Mouse (Mus musculus) lung, embryonic 14.5 days (tissue): ENCODE results near the gene Klk12. TPM values are rescaled to one million over a fixed set of nuclear protein-coding genes. Genes with fewer than 3 reads are reported as not detected.

Source experiments
- ATAC-seq: fragments of 200-750 bp; cut with Nextera tagmentation; 2 replicates; pipeline ENCODE4 v1.8.0; 2017; ENCODE audit warnings: mild to moderate bottlenecking, moderate TSS enrichment, moderate library complexity; ENCODE audit not compliant: insufficient read depth
- DNase-seq: peaks from one replicate; pipeline ENCODE4 v3.0.0-alpha.2; 2015
- H3K27ac ChIP-seq: fragments of 300-500 bp; sonication (generic); 2 replicates; pipeline ENCODE4 v1.5.1; 2014; ENCODE audit warnings: low read depth, mild to moderate bottlenecking, moderate library complexity
- H3K27me3 ChIP-seq: fragments of 300-500 bp; sonication (generic); 2 replicates; pipeline ENCODE4 v1.6.1; 2014; ENCODE audit warnings: low read length, control low read depth; ENCODE audit not compliant: insufficient read depth
- H3K36me3 ChIP-seq: fragments of 300-500 bp; sonication (generic); 2 replicates; pipeline ENCODE4 v1.6.1; 2014; ENCODE audit warnings: control low read depth; ENCODE audit not compliant: insufficient read depth
- H3K4me1 ChIP-seq: fragments of 300-500 bp; sonication (generic); 2 replicates; pipeline ENCODE4 v1.6.1; 2014; ENCODE audit warnings: antibody characterized with exemption, control low read depth; ENCODE audit not compliant: insufficient read depth
- H3K4me2 ChIP-seq: fragments of 300-500 bp; sonication (generic); 2 replicates; pipeline ENCODE4 v1.6.1; 2014; ENCODE audit warnings: mild to moderate bottlenecking
- H3K4me3 ChIP-seq: fragments of 300-500 bp; sonication (generic); 2 replicates; pipeline ENCODE4 v1.5.1; 2014; ENCODE audit warnings: low read depth, low read length
- H3K9ac ChIP-seq: fragments of 300-500 bp; sonication (generic); 2 replicates; pipeline ENCODE4 v1.6.1; 2014
- H3K9me3 ChIP-seq: fragments of 300-500 bp; sonication (generic); 2 replicates; pipeline ENCODE4 v1.6.1; 2016; ENCODE audit warnings: low read depth, low read length, control low read depth
- CTCF ChIP-seq: IDR thresholded peaks from 2 replicates; pipeline ENCODE4 v1.5.1; 2016; ENCODE audit warnings: antibody characterized with exemption, low read depth
- WGBS: fragments of 180-500 bp; shearing (Covaris S2); extraction: QIAGEN DNeasy Blood & Tissue Kit; methylation state at CpG from one replicate; pipeline ENCODE4 v1.1.7; 2014; 5-methylcytosine and 5-hydroxymethylcytosine counted together
- polyA plus RNA-seq: library from polyadenylated mRNA; unstranded; fragments of >200 nt; fragmentation: Nextera tagmentation; extraction: Ambion mirVana; gene quantifications from 2 replicates; pipeline ENCODE4 v1.2.1, GENCODE M21; 2014

Gene Klk12
- polyA plus RNA-seq, 1 experiment from 2014 or later: not detected

DNA sequence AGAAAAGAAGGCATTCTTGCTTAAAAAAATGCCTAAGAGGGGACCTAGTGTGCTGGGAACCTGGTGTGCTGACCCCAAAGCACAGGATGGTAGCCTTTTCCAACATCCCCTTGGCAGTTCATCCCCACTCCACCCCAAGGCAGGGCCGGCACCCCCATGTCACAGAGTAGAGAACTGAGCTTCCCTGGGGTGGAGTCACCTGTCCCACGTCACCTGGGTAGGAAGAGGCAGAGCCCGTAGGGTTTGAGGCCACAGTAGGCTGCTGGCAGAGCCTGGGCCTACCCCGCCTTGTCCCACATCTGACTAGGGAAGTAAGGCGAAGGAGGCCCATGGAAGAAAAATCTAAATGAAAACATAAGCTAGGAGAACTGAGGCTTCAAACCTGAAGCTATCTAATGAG is 5.7 kb downstream of the Klk12 start, which contains the start of gene Klk11:
Gene Klk11, plus strand, starts transcription at position 241 of the 400 bp plus-strand sequence.
- H3K9me3 ChIP-seq: no peaks in the 10 kb centered on the region
- no peaks in the 10 kb centered on the region for H3K36me3 ChIP-seq
- no peak within 1 kb of the TSS for H3K27ac ChIP-seq
- no peaks in the 10 kb centered on the region for H3K4me1 ChIP-seq
- 93% methylated on average over 5 of the region's 5 CpGs for WGBS
- no peak within 1 kb of the TSS for H3K4me3 ChIP-seq
- no peak for ATAC-seq
- DNase-seq: no peak
- TF ChIP-seq CTCF: no peak
- no peak within 1 kb of the TSS for H3K4me2 ChIP-seq
- H3K9ac ChIP-seq: no peak within 1 kb of the TSS
- no peaks in the 10 kb centered on the region for H3K27me3 ChIP-seq

GRCm38 (mm10) chr7:43774802-43775201 is 6.1 kb downstream of the Klk12 start:
- WGBS: 52% methylated on average over 6 of the region's 6 CpGs
- no peak overlapping the region for H3K27ac ChIP-seq
- TF ChIP-seq CTCF: no peak
- no peak for DNase-seq
- no peak overlapping the region for H3K4me3 ChIP-seq
- H3K27me3 ChIP-seq: no peaks in the 10 kb centered on the region
- no peak for ATAC-seq
- no peaks in the 10 kb centered on the region for H3K4me1 ChIP-seq
- H3K9ac ChIP-seq: no peak overlapping the region
- H3K4me2 ChIP-seq: no peak overlapping the region
- H3K36me3 ChIP-seq: no peaks in the 10 kb centered on the region
- no peaks in the 10 kb centered on the region for H3K9me3 ChIP-seq

DNA sequence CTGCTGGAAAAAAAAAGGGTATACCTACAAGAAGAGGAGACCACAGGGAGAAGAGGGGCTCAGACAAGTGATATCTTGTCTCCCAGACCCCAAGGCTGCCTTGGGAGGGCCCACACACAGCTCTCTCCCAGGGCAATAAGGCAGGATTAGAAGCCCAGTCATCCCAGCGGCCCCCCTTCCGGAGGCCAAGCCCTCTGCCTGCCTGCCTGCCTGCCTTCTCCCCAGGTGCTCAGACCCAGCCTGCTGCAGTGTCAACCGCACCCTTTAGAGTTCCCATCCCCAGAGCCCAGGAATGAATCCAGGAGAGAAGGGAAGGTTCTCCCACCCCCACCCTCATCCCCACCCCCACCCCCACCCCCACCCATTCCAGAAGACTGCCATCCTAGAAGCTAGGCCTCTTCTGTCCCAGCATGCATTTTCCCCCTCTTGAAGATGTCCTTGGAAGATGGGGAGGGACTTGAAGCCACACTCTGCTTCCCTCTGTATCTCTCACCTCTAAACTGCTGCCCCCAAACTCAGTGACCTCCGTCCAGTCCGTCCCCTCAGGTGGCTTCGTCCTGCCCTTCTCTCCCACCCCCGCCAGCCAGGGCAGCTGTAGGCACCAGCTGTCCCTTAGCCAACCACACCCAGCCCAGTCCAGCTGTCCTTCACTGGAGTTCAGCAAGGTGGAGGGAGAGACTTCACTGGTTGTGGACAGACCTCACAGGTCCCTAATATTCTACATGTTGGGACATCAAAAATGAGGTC is 6.8 kb downstream of the Klk12 start:
- DNase-seq: no peak
- Histone ChIP-seq H3K27me3 (no peaks in the 10 kb centered on the region), H3K4me2 (no peak overlapping the region), H3K9me3 (no peaks in the 10 kb centered on the region), H3K4me1 (no peaks in the 10 kb centered on the region), H3K27ac (no peak overlapping the region), H3K36me3 (no peaks in the 10 kb centered on the region), H3K4me3 (no peak overlapping the region), H3K9ac (no peak overlapping the region)
- TF ChIP-seq CTCF: no peak
- 55% methylated on average over 7 of the region's 7 CpGs for WGBS
- no peak for ATAC-seq

- WGBS: 80% methylated on average over 5 of the region's 5 CpGs
- no peak for DNase-seq
- ATAC-seq: no peak
These were observed 7.8 kb downstream of the Klk12 start for GRCm38 (mm10) chr7:43776506-43776905.

GRCm38 (mm10) chr7:43777423-43777822 is 8.7 kb downstream of the Klk12 start:
- H3K9ac ChIP-seq: no peak overlapping the region
- H3K27me3 ChIP-seq: no peaks in the 10 kb centered on the region
- no peak overlapping the region for H3K4me2 ChIP-seq
- no peak for DNase-seq
- ATAC-seq: no peak
- no peaks in the 10 kb centered on the region for H3K36me3 ChIP-seq
- H3K4me1 ChIP-seq: no peaks in the 10 kb centered on the region
- H3K4me3 ChIP-seq: no peak overlapping the region
- H3K9me3 ChIP-seq: no peaks in the 10 kb centered on the region
- TF ChIP-seq CTCF: no peak
- WGBS: 82% methylated on average over 12 of the region's 12 CpGs
- H3K27ac ChIP-seq: no peak overlapping the region

More at GRCm38 (mm10) chr7:43776506-43776905, 7.8 kb downstream of the Klk12 start:
- Histone ChIP-seq H3K9ac (no peak overlapping the region), H3K4me1 (no peaks in the 10 kb centered on the region), H3K4me2 (no peak overlapping the region), H3K27ac (no peak overlapping the region), H3K9me3 (no peaks in the 10 kb centered on the region), H3K4me3 (no peak overlapping the region), H3K36me3 (no peaks in the 10 kb centered on the region), H3K27me3 (no peaks in the 10 kb centered on the region)
- no peak for TF ChIP-seq CTCF

DNA sequence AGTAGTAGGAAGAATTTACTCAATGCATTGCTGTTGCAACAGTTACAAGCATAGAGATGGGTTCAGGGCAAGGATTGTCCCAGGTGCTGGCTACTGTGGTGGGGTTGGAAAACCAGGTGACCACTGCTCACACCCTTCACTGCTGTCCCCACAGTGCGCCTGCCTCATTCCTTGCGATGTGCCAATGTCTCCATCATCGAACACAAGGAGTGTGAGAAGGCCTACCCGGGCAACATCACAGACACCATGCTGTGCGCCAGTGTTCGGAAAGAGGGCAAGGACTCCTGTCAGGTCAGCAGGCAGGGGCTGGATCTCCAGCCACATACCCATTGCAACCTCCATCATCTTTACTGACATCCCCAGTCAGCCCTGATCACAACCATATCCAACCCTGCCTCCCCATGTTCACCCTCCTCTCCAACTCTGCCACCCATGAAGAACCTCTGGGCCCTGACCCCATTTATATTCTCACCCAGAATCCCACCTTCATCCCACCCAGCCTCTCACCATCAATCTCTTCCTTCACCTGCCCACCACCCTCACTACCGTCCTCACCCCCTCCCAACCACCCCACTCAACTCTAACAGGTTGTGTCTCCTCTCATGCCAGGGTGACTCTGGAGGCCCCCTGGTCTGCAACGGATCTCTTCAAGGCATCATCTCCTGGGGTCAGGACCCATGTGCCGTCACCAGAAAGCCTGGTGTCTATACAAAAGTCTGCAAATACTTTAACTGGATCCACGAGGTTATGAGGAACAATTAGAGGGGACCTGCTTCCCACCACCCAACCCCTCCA is 9.7 kb downstream of the Klk12 start:
- H3K9ac ChIP-seq: no peak overlapping the region
- H3K36me3 ChIP-seq: no peaks in the 10 kb centered on the region
- peaks cover 2% of the 10 kb centered on the region; the same call in 1 of the 2 replicates for H3K27me3 ChIP-seq
- WGBS: 87% methylated on average over 10 of the region's 10 CpGs
- H3K9me3 ChIP-seq: no peaks in the 10 kb centered on the region
- no peak for DNase-seq
- no peak overlapping the region for H3K4me2 ChIP-seq
- ATAC-seq: no peak
- no peak for TF ChIP-seq CTCF
- H3K27ac ChIP-seq: no peak overlapping the region
- no peaks in the 10 kb centered on the region for H3K4me1 ChIP-seq
- H3K4me3 ChIP-seq: no peak overlapping the region

DNA sequence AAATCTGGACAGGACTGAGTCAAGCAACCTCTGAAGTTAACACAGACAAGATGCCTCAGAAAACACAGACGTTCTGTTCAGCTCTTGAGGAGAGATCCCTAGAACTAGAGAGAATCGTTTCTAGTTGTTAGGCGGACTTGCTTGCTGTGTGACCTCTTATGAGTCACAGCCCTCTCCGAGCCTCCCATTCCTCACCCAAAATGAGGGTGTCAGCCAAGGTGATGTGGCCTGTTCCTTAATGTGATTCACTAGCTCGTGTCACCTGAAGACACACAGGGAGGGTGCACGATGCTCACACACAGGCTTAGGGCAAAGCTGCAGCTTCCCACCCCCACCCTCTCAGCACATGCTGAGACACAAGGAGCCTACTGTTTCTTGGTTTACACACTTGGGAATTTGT is 11.5 kb downstream of the Klk12 start:
- WGBS: 49% methylated on average over 6 of the region's 6 CpGs
- Histone ChIP-seq H3K9me3 (no peaks in the 10 kb centered on the region), H3K27ac (no peak overlapping the region), H3K4me2 (no peak overlapping the region), H3K4me3 (no peak overlapping the region), H3K36me3 (no peaks in the 10 kb centered on the region), H3K4me1 (no peaks in the 10 kb centered on the region), H3K27me3 (peaks cover 5% of the 10 kb centered on the region; the same call in 1 of the 2 replicates), H3K9ac (no peak overlapping the region)
- no peak for ATAC-seq
- no peak for DNase-seq
- no peak for TF ChIP-seq CTCF
